Mouse (Mus musculus) heart, postnatal 0 days (tissue): ENCODE measurements around the gene Sprr1b. TPM values are rescaled to one million over a fixed set of nuclear protein-coding genes. Genes with fewer than 3 reads are reported as not detected.

Experiments
- ATAC-seq: fragments of 200-750 bp; cut with Nextera tagmentation; 2 replicates; pipeline ENCODE4 v1.8.0; 2017; ENCODE audit warnings: low read depth, moderate number of reproducible peaks, moderate library complexity; ENCODE audit not compliant: insufficient read depth
- DNase-seq: peaks from one replicate; pipeline ENCODE4 v3.0.0-alpha.2; 2016; ENCODE audit warnings: low spot score
- H3K27ac ChIP-seq: fragments of 300-500 bp; sonication (generic); 2 replicates; pipeline ENCODE4 v1.5.1; 2014; ENCODE audit warnings: low read depth, mild to moderate bottlenecking
- H3K27me3 ChIP-seq: fragments of 300-500 bp; sonication (generic); 2 replicates; pipeline ENCODE4 v1.6.1; 2014; ENCODE audit warnings: low read length, mixed read lengths; ENCODE audit not compliant: control insufficient read depth, insufficient read depth
- H3K36me3 ChIP-seq: fragments of 300-500 bp; sonication (generic); replicated peaks from 2 replicates; pipeline ENCODE4 v1.6.1; 2014; ENCODE audit warnings: low read length, mixed read lengths; ENCODE audit not compliant: control insufficient read depth, insufficient read depth
- H3K4me1 ChIP-seq: fragments of 300-500 bp; sonication (generic); 2 replicates; pipeline ENCODE4 v1.6.1; 2014; ENCODE audit warnings: antibody characterized with exemption; ENCODE audit not compliant: control insufficient read depth, insufficient read depth
- H3K4me2 ChIP-seq: fragments of 300-500 bp; sonication (generic); 2 replicates; pipeline ENCODE4 v1.6.1; 2014; ENCODE audit warnings: low read depth, mild to moderate bottlenecking, low read length, moderate library complexity
- H3K4me3 ChIP-seq: fragments of 300-500 bp; sonication (generic); 2 replicates; pipeline ENCODE4 v1.5.1; 2014; ENCODE audit warnings: low read depth, low read length
- H3K9ac ChIP-seq: fragments of 300-500 bp; sonication (generic); replicated peaks from 2 replicates; pipeline ENCODE4 v1.6.1; 2014; ENCODE audit warnings: low read depth, low read length, mixed read lengths
- H3K9me3 ChIP-seq: fragments of 300-500 bp; sonication (generic); replicated peaks from 2 replicates; pipeline ENCODE4 v1.6.1; 2016; ENCODE audit warnings: low read length; ENCODE audit not compliant: control insufficient read depth
- CTCF ChIP-seq: IDR thresholded peaks from 2 replicates; pipeline ENCODE4 v1.5.1; 2016; ENCODE audit warnings: antibody characterized with exemption, control low read depth, low read depth
- EP300 ChIP-seq: IDR thresholded peaks from 2 replicates; pipeline ENCODE4 v1.6.1; 2016; ENCODE audit warnings: antibody characterized with exemption, low read depth
- WGBS: fragments of 180-500 bp; shearing (Covaris S2); extraction: QIAGEN DNeasy Blood & Tissue Kit; methylation state at CpG from one replicate; pipeline ENCODE4 v1.1.7; 2014; 5-methylcytosine and 5-hydroxymethylcytosine counted together
- polyA plus RNA-seq: library from polyadenylated mRNA; unstranded; fragments of >200 nt; fragmentation: Nextera tagmentation; extraction: Ambion mirVana; gene quantifications from 2 replicates; pipeline ENCODE4 v1.2.1, GENCODE M21; 2015
- total RNA-seq: library from RNA; depleted of rRNA; stranded (reverse); fragments of >200 nt; gene quantifications from 2 replicates; pipeline ENCODE4 v1.2.3, GENCODE M21; 2014; ENCODE audit warnings: low replicate concordance

The Sprr1b gene
- total and polyA plus RNA-seq, 2 experiments from 2014 or later: not detected

- no peak for ATAC-seq
- no peak for DNase-seq
- no peak overlapping the region for H3K27ac ChIP-seq
- no peaks in the 10 kb centered on the region for H3K36me3 ChIP-seq
- H3K4me1 ChIP-seq: no peaks in the 10 kb centered on the region
- TF ChIP-seq EP300: no peak
- no peak for TF ChIP-seq CTCF
- H3K4me2 ChIP-seq: no peak overlapping the region
- no peak overlapping the region for H3K9ac ChIP-seq
- 53% methylated on average over 1 of the region's 1 CpGs for WGBS
- H3K9me3 ChIP-seq: no peaks in the 10 kb centered on the region
- no peak overlapping the region for H3K4me3 ChIP-seq
- no peaks in the 10 kb centered on the region for H3K27me3 ChIP-seq
These were observed 28.0 kb upstream of the Sprr1b start for GRCm38 (mm10) chr3:92466576-92466975.

DNA sequence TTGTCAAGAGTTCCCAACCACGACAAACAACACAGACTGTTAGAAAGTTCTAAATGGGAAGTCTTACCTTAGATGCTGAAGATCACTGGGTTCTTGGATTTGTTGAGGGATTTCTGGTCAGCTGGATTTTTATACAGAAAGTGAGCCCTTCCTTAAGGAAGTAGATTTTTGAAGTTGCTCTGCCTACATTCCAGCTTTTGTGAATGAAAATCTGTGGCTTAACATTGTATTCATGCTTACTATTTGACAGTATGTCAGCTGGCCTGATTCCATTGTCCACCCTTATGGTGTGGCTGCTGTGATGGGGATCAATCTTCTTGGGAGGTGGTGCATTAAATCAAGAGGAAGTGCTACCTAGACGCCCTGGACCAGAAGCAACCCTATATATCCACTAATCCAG, 20.0 kb upstream of the Sprr1b start, which contains the start of gene Sprr3:
TSS of gene Sprr3 (minus strand) at position 101 of the 400 bp plus-strand sequence.
- no peak within 1 kb of the TSS for H3K4me3 ChIP-seq
- WGBS: 55% methylated on average over 2 of the region's 2 CpGs
- H3K4me2 ChIP-seq: no peak within 1 kb of the TSS
- H3K9me3 ChIP-seq: no peaks in the 10 kb centered on the region
- TF ChIP-seq CTCF: no peak
- TF ChIP-seq EP300: no peak
- no peak for ATAC-seq
- no peak within 1 kb of the TSS for H3K9ac ChIP-seq
- H3K27me3 ChIP-seq: no peaks in the 10 kb centered on the region
- no peaks in the 10 kb centered on the region for H3K36me3 ChIP-seq
- DNase-seq: no peak
- no peaks in the 10 kb centered on the region for H3K4me1 ChIP-seq
- no peak within 1 kb of the TSS for H3K27ac ChIP-seq

DNA sequence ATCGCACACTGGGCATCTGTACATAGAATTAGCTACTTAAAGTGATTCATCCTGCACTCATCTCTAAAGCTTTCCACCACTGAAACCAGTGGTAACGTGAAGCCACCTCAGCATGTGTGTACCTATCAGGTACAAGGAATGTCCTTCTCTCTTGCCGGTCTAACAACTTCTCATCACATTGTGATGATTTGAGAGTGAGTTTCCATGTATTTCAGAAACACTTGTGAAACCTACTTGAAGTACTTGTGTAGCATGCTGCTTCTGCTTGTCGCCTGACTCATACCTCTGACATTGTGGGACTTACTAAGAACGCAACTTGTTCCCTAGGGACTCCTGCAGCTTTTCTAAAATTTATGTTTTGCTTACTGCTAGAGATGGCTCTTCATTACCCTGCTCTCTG, 16.6 kb upstream of the Sprr1b start:
- no peak overlapping the region for H3K27ac ChIP-seq
- no peaks in the 10 kb centered on the region for H3K9me3 ChIP-seq
- no peak for DNase-seq
- no peak for TF ChIP-seq EP300
- H3K4me1 ChIP-seq: no peaks in the 10 kb centered on the region
- no peaks in the 10 kb centered on the region for H3K27me3 ChIP-seq
- H3K9ac ChIP-seq: no peak overlapping the region
- ATAC-seq: no peak
- no peak overlapping the region for H3K4me2 ChIP-seq
- 51% methylated on average over 5 of the region's 5 CpGs for WGBS
- no peaks in the 10 kb centered on the region for H3K36me3 ChIP-seq
- H3K4me3 ChIP-seq: no peak overlapping the region

- Histone ChIP-seq H3K9ac (no peak overlapping the region), H3K4me2 (no peak overlapping the region), H3K27ac (no peak overlapping the region), H3K9me3 (no peaks in the 10 kb centered on the region), H3K36me3 (no peaks in the 10 kb centered on the region), H3K4me3 (no peak overlapping the region), H3K4me1 (no peaks in the 10 kb centered on the region), H3K27me3 (no peaks in the 10 kb centered on the region)
- no peak for TF ChIP-seq CTCF
- no peak for TF ChIP-seq EP300
- no peak for DNase-seq
- no peak for ATAC-seq
- 79% methylated on average over 3 of the region's 3 CpGs for WGBS
These were observed 1.6 kb upstream of the Sprr1b start for GRCm38 (mm10) chr3:92440177-92440576.

DNA sequence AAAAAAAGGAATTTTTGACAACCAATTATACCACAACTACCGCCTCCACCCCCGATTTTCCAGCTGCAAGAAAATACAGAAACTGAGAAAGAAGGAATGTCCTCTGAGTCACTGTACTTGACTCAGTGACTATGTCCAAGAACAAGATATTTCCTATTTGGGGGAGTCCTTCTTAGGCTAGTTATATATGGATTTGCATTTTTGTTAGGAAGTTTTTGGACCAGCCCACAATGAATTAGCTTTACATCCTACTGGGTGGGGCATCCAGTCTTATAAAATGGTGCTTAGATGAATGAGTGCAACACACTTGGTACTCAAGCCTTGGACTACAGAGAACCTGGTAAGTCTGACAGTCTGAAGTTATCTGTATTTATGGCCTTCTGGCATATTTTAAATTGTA, 6.3 kb downstream of the Sprr1b start, which contains the start of gene Sprr2k:
TSS of gene Sprr2k (plus strand) at position 301 of the 400 bp plus-strand sequence.
- no peak for TF ChIP-seq CTCF
- TF ChIP-seq EP300: no peak
- no peaks in the 10 kb centered on the region for H3K9me3 ChIP-seq
- H3K4me1 ChIP-seq: no peaks in the 10 kb centered on the region
- ATAC-seq (no peak), DNase-seq (no peak)
- no peak within 1 kb of the TSS for H3K4me3 ChIP-seq
- WGBS: 77% methylated on average over 2 of the region's 2 CpGs
- no peaks in the 10 kb centered on the region for H3K27me3 ChIP-seq
- H3K36me3 ChIP-seq: no peaks in the 10 kb centered on the region
- H3K27ac ChIP-seq: no peak within 1 kb of the TSS
- H3K4me2 ChIP-seq: no peak within 1 kb of the TSS
- H3K9ac ChIP-seq: no peak within 1 kb of the TSS

DNA sequence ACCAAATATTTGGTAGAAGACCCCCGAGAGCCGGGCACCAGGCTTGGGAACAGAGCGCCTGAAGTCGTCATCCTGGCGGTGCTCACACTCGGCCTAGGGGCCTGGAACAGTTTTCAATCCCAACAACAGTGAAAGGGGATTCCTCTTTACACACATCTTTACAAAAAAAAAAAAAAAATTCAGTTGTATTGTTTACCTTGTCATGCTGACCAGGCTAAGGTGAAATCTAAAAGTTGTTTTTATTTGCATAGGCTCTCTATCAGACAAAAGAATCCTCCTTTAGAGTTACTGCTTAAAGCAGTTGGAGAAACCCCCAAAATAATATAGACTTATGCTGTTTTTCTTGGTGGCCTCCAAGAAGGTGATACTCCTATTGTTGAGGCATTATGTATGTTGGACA, 9.3 kb downstream of the Sprr1b start, which contains the start of gene Gm9774:
TSS of gene Gm9774 (minus strand) at position 101 of the 400 bp plus-strand sequence.
- H3K4me1 ChIP-seq: no peaks in the 10 kb centered on the region
- H3K27ac ChIP-seq: no peak within 1 kb of the TSS
- TF ChIP-seq EP300 (no peak), CTCF (no peak)
- no peaks in the 10 kb centered on the region for H3K27me3 ChIP-seq
- ATAC-seq (no peak), DNase-seq (no peak)
- 81% methylated on average over 6 of the region's 6 CpGs for WGBS
- H3K9ac ChIP-seq: no peak within 1 kb of the TSS
- H3K4me3 ChIP-seq: no peak within 1 kb of the TSS
- no peak within 1 kb of the TSS for H3K4me2 ChIP-seq
- no peaks in the 10 kb centered on the region for H3K9me3 ChIP-seq
- no peaks in the 10 kb centered on the region for H3K36me3 ChIP-seq
